14 mouse cellular contexts compared by ENCODE assay signal in the genomic region with DNA sequence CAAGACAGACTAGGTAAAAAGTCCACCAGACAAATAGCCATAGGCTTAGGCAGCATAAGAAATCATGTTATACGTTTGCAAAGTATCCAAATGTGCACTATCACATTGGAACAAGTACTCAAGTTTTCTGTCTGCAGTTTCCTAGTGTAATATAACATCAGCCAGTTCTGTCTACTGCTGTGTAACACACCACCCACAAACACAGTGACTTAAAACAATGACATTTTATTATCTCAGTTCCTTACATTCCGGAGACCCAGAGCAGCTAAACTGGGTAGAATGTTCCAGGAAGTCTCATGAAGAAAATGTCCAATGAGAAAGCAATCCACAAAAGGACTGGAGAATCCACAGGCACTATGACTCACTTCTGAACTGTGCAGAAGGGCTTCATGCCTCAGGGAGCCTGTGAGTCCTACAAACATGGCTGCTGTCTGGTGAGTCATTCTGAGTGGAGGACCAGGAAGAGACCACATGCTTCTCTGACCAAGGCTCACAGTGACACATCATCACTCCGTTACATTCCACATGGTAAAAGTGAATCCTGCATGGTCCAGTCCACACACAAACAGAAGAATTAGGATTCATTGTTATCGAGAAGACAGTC. TPM values are rescaled to one million over a fixed set of nuclear protein-coding genes. Genes with fewer than 3 reads are reported as not detected.
DNase-seq lines count a peak whose midpoint lies in the region; ATAC-seq and TF ChIP-seq lines count a peak whose summit lies in the region.
"Had no signal": no experiment of that assay in that cellular context is flagged by ENCODE, and none has a peak within 500 bp of the region (broad histone marks: within the 10 kb centered on the region; RNA-seq: fewer than 3 reads in every experiment).

No protein-coding gene starts in this region.

- peaks cover 7% of the 10 kb centered on the region for H3K4me1 ChIP-seq in heart, embryonic 16.5 days (ENCODE audit: control insufficient read depth, insufficient read depth, low read length)
- no peaks in the 10 kb centered on the region for H3K4me1 ChIP-seq in intestine, embryonic 15.5 days (replicated peaks)
- H3K4me1 ChIP-seq: hindbrain, embryonic 12.5 days; liver, embryonic 13.5 days had no signal

- H3K4me3 ChIP-seq in heart, embryonic 16.5 days (ENCODE audit: low read length), result no peak overlapping the region
- H3K4me3 ChIP-seq in C2C12 (ENCODE audit: insufficient read depth, poor library complexity, severe bottlenecking), result no peak overlapping the region
- no peak overlapping the region for H3K4me3 ChIP-seq in intestine, embryonic 15.5 days (replicated peaks)
- H3K4me3 ChIP-seq: hindbrain, embryonic 12.5 days; liver, embryonic 13.5 days; midbrain, embryonic 10.5 days had no signal

- H3K9me3 ChIP-seq in heart, embryonic 16.5 days (replicated peaks; ENCODE audit: control insufficient read depth, low read length), result no peaks in the 10 kb centered on the region
- no peaks in the 10 kb centered on the region for H3K9me3 ChIP-seq in intestine, embryonic 15.5 days
- H3K9me3 ChIP-seq: hindbrain, embryonic 12.5 days; liver, embryonic 13.5 days; midbrain, embryonic 10.5 days had no signal

- no peak for DNase-seq in heart, postnatal 10 days
- DNase-seq in 3T3-L1 (ENCODE audit: low read depth, low spot score), result peak; percentile 99
- DNase-seq in gastrocnemius, adult 8-10 months (ENCODE audit: low spot score in 2 of 2), result no peak
- no peak for DNase-seq in cerebellum, adult 9-10 months
- DNase-seq in thymus, postnatal 14 days, result no peak
- DNase-seq: cerebellum, postnatal 36 days; kidney, postnatal 14 days; liver, embryonic 13.5 days; retina, postnatal 1 day had no signal

- no peaks in the 10 kb centered on the region for H3K36me3 ChIP-seq in heart, embryonic 16.5 days (ENCODE audit: control insufficient read depth, insufficient read depth)
- H3K36me3 ChIP-seq in C2C12 (ENCODE audit: control insufficient read depth, insufficient read depth), result no peaks in the 10 kb centered on the region
- H3K36me3 ChIP-seq in intestine, embryonic 15.5 days, result no peaks in the 10 kb centered on the region
- H3K36me3 ChIP-seq: hindbrain, embryonic 12.5 days; liver, embryonic 13.5 days; midbrain, embryonic 10.5 days had no signal

- no peak overlapping the region for H3K27ac ChIP-seq in heart, embryonic 16.5 days (ENCODE audit: low read length)
- H3K27ac ChIP-seq in intestine, embryonic 15.5 days, result no peak overlapping the region
- H3K27ac ChIP-seq: hindbrain, embryonic 12.5 days; liver, embryonic 13.5 days; midbrain, embryonic 10.5 days had no signal

- H3K79me3 ChIP-seq in C2C12 (ENCODE audit: low read depth), result no peaks in the 10 kb centered on the region

- no peak for TF ChIP-seq CTCF in C2C12 (IDR thresholded peaks at IDR 0.05; ENCODE audit: control insufficient read depth, insufficient read depth, insufficient read length)

- no peak overlapping the region for H3K4me2 ChIP-seq in heart, embryonic 16.5 days (ENCODE audit: low read depth, low read length)
- no peak overlapping the region for H3K4me2 ChIP-seq in intestine, embryonic 15.5 days (replicated peaks)
- H3K4me2 ChIP-seq: hindbrain, embryonic 12.5 days; liver, embryonic 13.5 days had no signal

- 0 out of 2 replicates have a peak, but pooled peaks have one; percentile 41 for ATAC-seq in heart, embryonic 16.5 days (replicated peaks; ENCODE audit: extremely low read depth, insufficient read depth, low FRiP score)
- peak; percentile 57; the same call in 1 of the 2 replicates for ATAC-seq in intestine, embryonic 15.5 days

- H3ac ChIP-seq in C2C12 (ENCODE audit: control insufficient read depth, insufficient read length, low read depth), result peak overlapping the region; percentile 33

- H3K79me2 ChIP-seq in C2C12 (ENCODE audit: control insufficient read depth, insufficient read depth), result no peaks in the 10 kb centered on the region

- H3K27me3 ChIP-seq in heart, embryonic 16.5 days (ENCODE audit: control insufficient read depth, insufficient read depth, low read length), result no peaks in the 10 kb centered on the region
- H3K27me3 ChIP-seq in C2C12 (ENCODE audit: control insufficient read depth, insufficient read depth, insufficient read length), result no peaks in the 10 kb centered on the region
- no peaks in the 10 kb centered on the region for H3K27me3 ChIP-seq in intestine, embryonic 15.5 days (replicated peaks)
- H3K27me3 ChIP-seq: hindbrain, embryonic 12.5 days; liver, embryonic 13.5 days had no signal

- WGBS in heart, embryonic 16.5 days, result 64% methylated on average over 4 of the region's 4 CpGs
- 83% methylated on average over 4 of the region's 4 CpGs for WGBS in intestine, embryonic 15.5 days

- intact Hi-C loops in heart, postnatal 10 days (cut with DNase I), result no loop called here

- no peak overlapping the region for H3K9ac ChIP-seq in heart, embryonic 16.5 days (ENCODE audit: low read length)
- no peak overlapping the region for H3K9ac ChIP-seq in intestine, embryonic 15.5 days
- H3K9ac ChIP-seq: hindbrain, embryonic 12.5 days; liver, embryonic 13.5 days had no signal

TF ChIP-seq in C2C12, 6 proteins besides CTCF, POLR2A, EP300 and RAD21:
- TF ChIP-seq MAX (IDR thresholded peaks at IDR 0.05), result peak; percentile 97
- TF ChIP-seq MYOD1 (IDR thresholded peaks at IDR 0.05; ENCODE audit: control insufficient read depth, insufficient read length, low read depth), result peak; percentile 31
- TF ChIP-seq USF1 (IDR thresholded peaks at IDR 0.05; ENCODE audit: low read depth), result peak; percentile 59
- no peak for TF ChIP-seq MYOG (IDR thresholded peaks at IDR 0.05; ENCODE audit: control insufficient read depth, extremely low read depth, insufficient read length)
- peak; percentile 90 for TF ChIP-seq FOSL1 (IDR thresholded peaks at IDR 0.05; ENCODE audit: insufficient read depth, low read length, poor library complexity, severe bottlenecking)
- TF ChIP-seq CEBPB (IDR thresholded peaks at IDR 0.05; ENCODE audit: low read depth), result no peak

RNA-seq across cellular contexts. Expression of a gene that starts 24.0 kb away (rescaled TPM):
- polyA plus RNA-seq in heart, embryonic 16.5 days (2015; fragmentation: Nextera tagmentation; extraction: Ambion mirVana), result 77.1 and 87.5 TPM in 2 replicates
- total RNA-seq in heart, postnatal 10 days (2021), result 10 to 100 TPM; 58.7 to 81.6 TPM
- polyA plus RNA-seq in C2C12 (2012; fragmentation: generic; extraction: Trizol), result 21.8 TPM
- polyA plus RNA-seq in intestine, embryonic 15.5 days (2015; fragmentation: Nextera tagmentation; extraction: Ambion mirVana), result 72.3 and 79.5 TPM in 2 replicates
- 10 to 100 TPM; 15.9 to 31.8 (median 21.1) TPM for total RNA-seq in gastrocnemius, adult 8-10 months (2022)
